Mouse (Mus musculus) liver, adult 2 months (tissue): ENCODE results near the gene Arrdc5.

Experiments used
- CTCF ChIP-seq: fragments of 200-500 bp; IDR thresholded peaks from 2 replicates; pipeline ENCODE4 v1.5.1; 2011; ENCODE audit warnings: low read depth, low read length, control low read depth
- POLR2A ChIP-seq: fragments of 200-500 bp; IDR thresholded peaks from 2 replicates; pipeline ENCODE4 v1.6.1; 2011; ENCODE audit warnings: low read length, control low read depth; ENCODE audit not compliant: insufficient read depth; ENCODE audit errors: extremely low read depth

DNA sequence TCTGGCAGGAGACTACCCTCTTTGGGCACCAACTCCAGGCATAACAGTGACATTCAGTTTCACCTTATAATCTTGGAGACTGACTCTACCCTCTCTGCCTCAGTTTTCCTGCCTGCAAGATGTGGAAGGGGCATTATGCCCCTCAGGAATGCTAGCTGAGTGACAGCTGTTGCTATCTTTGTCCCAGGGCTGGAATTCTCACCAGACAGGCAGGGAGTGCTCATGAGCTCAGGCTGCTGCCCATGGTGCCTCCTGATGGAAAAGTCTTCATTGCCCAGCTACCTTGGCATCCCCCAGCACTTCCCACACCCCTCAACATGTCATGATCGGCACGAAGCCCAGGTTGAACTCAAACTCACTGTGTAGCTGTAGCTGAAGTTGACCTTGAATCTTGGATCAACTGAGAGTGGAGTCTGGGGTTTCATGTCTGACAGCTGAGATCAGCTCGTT, 37.4 kb downstream of the Arrdc5 start:
- TF ChIP-seq CTCF (no peak), POLR2A (no peak)
